Mouse (Mus musculus) gastrocnemius, adult 2 months (tissue): ENCODE measurements around the gene Efna5. TPM values are rescaled to one million over a fixed set of nuclear protein-coding genes. Genes with fewer than 3 reads are reported as not detected.

Experiments used
- DNase-seq: peaks from one replicate; pipeline ENCODE4 v3.0.0; 2022
- H3K27ac ChIP-seq: fragments of 200-600 bp; 2 replicates; pipeline ENCODE4 v1.8.1; 2022; ENCODE audit warnings: mild to moderate bottlenecking
- H3K4me3 ChIP-seq: fragments of 200-600 bp; 2 replicates; pipeline ENCODE4 v1.8.1; 2022; ENCODE audit warnings: mild to moderate bottlenecking, moderate library complexity
- CTCF ChIP-seq: fragments of 200-600 bp; IDR thresholded peaks from 2 replicates; pipeline ENCODE4 v1.8.1; 2022; ENCODE audit warnings: antibody characterized with exemption, mild to moderate bottlenecking, moderate library complexity
- intact Hi-C: fragments of 180-260 bp; cut with DNase I; formaldehyde crosslinking; loops from one replicate; pipeline ENCODE4 v1.15.1; 2025
- total RNA-seq, 2 experiments: library from RNA; stranded (reverse); gene quantifications; 2 replicates each; pipeline ENCODE4 v1.2.3; 2021

The Efna5 gene
- total RNA-seq, 2 experiments from 2014 or later: 0.13 to 0.86 TPM

DNA sequence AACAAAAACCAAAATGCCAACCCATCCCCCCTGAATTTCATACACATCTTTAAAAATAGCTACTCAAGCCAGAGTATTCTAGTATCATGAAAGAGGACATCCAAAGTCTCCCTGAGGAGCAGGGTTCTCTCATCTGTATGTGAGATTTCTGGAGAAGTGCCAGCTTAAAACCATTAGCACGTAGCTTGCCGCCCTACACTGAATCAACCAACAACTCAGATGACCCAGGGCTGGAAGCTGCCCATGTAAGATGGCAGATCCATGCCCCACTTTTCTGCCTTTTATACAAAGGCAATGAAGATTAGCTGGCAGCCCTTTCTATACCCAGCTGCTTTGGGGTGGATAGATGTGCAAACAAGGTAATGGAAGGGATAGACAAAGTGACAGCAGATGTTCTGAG, 216.4 kb downstream of the Efna5 start:
- intact Hi-C loops: no loop called here
- TF ChIP-seq CTCF: no peak
- Histone ChIP-seq H3K4me3 (no peak overlapping the region), H3K27ac (no peak overlapping the region)
- DNase-seq: no peak

DNA sequence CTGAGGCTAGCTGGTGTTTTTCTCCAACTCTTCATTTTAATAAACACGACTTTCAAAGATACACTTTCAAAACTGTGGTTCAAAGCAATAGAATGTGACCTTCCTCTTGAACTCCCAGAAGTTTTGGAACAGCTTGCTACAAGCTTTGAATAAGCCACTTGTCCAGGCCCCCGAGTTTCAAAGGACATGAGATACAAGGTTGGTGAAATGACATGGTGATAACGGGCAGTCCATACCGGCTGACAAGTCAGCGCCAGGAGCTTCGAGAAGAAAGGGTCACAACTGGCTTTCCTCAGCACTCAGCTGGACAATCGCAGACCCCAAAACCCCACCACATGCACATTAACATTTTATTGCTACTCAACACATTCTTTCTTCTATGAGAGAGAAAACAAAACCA, 219.3 kb downstream of the Efna5 start:
- Histone ChIP-seq H3K4me3 (no peak overlapping the region), H3K27ac (no peak overlapping the region)
- intact Hi-C loops: no loop called here
- DNase-seq: no peak
- no peak for TF ChIP-seq CTCF

DNA sequence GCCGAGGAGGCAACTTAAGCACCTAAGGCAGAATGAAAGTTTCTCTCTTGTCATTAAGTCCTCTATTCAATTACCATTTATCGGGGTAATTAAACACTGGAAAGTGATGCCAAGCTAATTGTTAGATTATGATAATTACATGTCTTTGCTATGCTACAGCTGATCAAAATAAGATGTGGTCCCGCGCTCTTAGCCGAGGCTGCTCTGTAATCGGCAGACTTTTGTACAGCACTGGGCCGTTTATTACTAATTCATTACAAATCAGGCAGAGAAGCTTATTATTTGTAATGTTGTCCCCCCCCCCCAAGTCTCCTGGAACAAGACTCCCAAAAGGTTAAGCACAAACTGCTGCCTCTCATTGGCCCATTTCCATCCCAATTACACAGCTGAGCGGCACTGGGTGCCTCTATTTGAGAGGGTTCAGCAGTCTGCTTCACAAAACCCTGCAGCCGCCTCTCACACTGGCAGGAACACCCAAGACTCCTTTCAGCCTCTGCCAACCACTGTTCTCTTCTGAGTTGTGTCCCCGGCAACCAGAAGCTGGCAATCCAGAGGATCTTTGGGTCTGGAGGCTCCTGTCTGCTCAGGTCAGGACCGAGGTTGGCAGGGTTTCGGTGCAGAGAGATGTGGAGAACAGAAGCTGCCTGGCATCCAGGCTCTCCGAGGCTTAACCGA, 221.5 kb downstream of the Efna5 start:
- Histone ChIP-seq H3K4me3 (no peak overlapping the region), H3K27ac (no peak overlapping the region)
- no peak for TF ChIP-seq CTCF
- DNase-seq: no peak
- intact Hi-C loops: no loop called here

DNA sequence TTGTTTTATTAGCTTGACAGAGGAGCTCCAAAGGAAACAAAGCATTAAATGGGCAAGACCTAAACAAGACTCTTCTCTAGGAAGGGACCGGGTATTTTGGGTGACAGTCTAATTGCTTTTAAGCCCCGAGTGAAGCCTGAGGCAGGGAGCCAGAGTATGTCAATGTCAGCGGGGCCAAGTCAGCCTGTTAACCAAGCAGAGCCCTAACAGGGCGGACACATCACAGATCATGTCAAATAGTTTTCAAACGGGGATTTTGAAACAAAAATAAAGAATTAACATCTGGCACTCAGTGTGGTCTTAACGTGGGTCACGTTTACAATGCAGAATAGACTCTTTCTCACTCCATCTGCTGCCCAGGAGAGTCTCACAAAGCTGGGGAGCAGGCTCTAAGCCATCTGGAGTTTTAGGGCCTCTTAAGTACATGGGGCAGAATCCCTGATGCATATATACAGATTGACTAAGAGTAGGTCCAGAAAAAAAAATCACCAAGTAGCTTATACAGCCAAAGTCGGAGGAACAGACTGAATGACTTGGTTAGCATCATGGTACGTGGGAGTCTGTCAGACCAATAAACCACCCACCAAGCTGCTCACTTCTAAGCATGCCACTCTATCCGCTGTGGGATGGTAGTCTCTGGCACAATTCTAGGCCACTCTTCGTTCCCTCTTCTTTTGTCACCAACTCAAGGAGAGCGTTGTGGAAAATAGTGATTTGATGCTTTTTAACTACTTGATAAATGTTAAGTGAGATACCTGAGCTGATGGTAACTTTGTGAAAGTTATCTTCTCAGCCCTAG, 223.1 kb downstream of the Efna5 start:
- Histone ChIP-seq H3K27ac (no peak overlapping the region), H3K4me3 (no peak overlapping the region)
- TF ChIP-seq CTCF: no peak
- DNase-seq: no peak
- intact Hi-C loops: no loop called here

DNA sequence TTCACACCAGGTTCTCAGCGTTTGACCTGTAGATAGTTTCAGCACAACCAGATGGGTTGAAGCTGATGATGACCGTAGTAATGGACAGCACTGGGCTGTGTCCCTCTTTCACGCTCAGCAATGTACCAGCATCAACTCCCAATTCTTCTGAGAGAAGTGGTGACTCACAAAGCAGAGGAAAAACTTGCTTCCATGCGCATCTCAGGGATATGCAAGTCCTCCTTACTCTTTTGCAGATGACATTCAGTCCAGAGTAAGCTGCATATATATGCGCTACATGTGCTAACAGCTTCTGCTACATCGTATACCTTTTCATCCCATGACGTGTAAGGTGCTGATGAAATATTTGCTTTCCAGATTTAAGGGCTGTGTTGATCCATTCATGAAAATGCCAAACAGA, 224.1 kb downstream of the Efna5 start:
- intact Hi-C loops: no loop called here
- DNase-seq: no peak
- no peak overlapping the region for H3K4me3 ChIP-seq
- TF ChIP-seq CTCF: no peak
- H3K27ac ChIP-seq: no peak overlapping the region

DNA sequence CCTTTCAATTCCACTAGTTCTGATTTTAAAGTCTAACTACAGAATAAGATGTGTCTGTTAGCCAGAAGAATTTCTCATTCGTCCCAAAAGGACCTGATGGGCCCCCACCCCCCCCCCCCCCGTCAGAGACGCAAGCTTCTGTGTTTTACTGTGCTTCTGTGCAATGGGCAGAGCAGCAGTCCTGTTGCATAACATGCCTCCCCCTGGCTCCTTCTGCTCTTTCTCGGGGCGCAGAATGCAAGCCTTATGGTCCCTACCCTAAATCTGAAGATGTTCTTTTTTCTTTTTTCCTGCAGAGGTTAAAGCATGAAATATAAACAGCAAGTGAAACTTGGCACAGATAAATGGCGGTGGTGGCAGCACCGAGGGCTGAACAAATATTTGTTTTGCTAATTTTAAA, 224.5 kb downstream of the Efna5 start:
- no peak for DNase-seq
- intact Hi-C loops: no loop called here
- Histone ChIP-seq H3K4me3 (no peak overlapping the region), H3K27ac (no peak overlapping the region)
- no peak for TF ChIP-seq CTCF

DNA sequence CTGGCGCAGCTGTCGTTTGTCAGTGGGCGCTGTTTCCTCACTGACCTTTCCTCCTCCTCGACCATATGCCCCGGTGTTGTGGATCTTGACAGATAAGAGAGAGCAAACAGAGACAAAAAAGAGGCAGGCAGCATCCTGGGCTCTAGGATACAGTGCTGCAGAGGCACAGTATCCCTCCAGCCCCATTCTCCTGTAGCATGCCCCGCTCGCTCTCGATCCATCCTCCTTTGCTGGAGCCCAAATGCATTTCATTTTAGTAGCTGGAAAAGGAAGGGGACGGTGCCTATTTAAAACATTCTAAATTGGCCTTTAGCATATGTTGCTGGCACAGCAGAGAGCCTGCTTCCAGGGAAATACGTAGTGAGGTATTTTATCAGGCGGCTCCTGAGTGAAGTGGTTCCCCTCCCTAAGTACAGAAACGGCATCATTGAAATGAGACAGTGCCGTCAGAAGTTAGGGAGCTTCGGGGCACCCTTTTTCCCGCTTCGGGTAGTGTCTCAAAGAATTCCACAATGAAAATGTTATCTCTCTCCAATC, 225.2 kb downstream of the Efna5 start:
- intact Hi-C loops: no loop called here
- no peak for TF ChIP-seq CTCF
- DNase-seq: no peak
- no peak overlapping the region for H3K27ac ChIP-seq
- H3K4me3 ChIP-seq: no peak overlapping the region

DNA sequence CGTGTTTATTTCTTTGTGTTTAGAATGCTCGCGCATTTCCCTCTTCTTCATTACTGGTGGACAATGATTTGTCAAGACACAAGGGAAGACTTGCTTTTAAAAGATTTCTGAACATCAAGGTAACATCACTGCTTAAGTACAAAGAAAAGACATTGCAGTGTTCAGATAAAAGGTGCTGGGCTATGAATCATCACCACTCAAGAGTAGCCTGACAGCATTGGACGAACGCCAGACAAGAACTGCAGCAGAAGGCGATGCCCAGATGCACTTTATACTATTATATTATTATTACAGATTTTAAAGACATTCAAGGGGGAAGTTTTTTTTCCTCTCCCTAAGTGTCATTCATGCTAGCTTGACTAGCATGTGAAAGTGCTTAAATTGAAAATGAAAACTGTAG, 228.7 kb downstream of the Efna5 start:
- intact Hi-C loops: no loop called here
- H3K27ac ChIP-seq: no peak overlapping the region
- H3K4me3 ChIP-seq: no peak overlapping the region
- TF ChIP-seq CTCF: no peak
- DNase-seq: no peak

DNA sequence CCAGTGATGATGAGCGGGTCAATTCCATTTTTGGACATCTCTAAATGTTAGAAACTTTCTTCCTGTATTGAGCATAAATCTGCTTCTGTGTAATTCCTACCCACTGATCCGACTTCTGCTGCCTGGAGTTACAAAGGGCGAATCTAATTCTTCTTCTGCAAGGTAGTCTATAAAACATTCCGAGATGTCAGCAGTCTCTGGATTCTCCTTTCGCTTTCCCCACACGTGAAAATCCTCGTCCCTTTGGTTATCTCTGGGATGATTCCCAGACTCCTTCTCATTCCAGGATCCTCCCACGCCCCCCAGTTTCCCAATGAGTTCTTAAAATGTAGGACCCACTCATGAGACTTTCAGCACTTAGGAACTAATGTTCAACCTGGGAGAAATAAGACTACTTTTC, 229.4 kb downstream of the Efna5 start:
- H3K27ac ChIP-seq: no peak overlapping the region
- intact Hi-C loops: no loop called here
- H3K4me3 ChIP-seq: no peak overlapping the region
- DNase-seq: no peak
- no peak for TF ChIP-seq CTCF

DNA sequence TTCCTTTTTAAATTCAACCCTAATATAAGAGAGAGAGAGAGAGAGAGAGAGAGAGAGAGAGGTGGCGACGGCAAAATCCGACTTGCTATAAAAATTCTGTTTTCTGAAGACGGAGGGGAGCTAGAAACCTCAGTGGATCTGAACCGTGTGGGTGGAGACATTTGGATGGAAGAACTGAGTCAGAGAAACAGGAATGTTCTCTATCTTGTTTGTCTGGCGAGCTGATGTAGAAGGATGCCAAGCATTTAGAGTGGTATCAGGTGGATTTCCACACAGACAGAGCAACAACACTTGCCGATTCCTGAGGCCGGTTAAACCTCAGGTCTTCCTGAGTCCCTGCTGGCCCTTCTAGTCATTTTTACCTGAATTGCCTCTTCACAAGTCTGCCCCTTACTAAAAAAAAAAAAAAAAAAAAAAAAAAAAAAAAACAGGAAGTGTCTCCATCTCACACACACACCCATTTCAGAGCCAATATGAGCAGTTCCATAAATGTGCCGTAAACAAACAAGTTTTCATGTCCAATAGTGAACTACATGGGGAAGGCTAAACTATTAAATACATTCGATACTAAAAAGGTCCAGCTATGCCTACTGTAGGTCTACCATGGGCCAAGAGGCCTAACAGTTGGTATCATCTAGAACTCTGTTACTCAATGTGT, 231.7 kb downstream of the Efna5 start:
- intact Hi-C loops: no loop called here
- DNase-seq: no peak
- H3K4me3 ChIP-seq: no peak overlapping the region
- no peak overlapping the region; the same call in 1 of the 2 replicates for H3K27ac ChIP-seq
- TF ChIP-seq CTCF: no peak

DNA sequence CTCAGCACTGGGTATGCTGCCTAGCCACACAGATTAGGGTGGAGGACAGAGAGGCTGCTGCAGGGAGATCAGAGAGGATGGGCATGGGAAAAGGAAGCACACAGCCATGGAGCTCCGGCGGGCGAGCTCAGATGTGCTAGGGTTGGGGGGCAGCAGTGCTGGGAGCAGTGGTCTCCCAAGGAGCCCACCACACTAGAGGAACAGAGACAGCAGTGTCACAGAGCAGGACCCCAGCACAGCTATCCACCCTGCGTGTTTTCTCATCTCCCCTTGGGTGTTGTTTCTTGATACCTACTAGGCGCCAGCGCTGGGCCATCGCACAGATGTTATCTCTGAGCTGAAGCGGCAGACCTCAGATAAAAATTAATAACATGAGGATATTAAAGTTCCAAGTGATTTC, 234.3 kb downstream of the Efna5 start:
- no peak overlapping the region for H3K27ac ChIP-seq
- no peak for TF ChIP-seq CTCF
- intact Hi-C loops: no loop called here
- no peak overlapping the region for H3K4me3 ChIP-seq
- no peak for DNase-seq

DNA sequence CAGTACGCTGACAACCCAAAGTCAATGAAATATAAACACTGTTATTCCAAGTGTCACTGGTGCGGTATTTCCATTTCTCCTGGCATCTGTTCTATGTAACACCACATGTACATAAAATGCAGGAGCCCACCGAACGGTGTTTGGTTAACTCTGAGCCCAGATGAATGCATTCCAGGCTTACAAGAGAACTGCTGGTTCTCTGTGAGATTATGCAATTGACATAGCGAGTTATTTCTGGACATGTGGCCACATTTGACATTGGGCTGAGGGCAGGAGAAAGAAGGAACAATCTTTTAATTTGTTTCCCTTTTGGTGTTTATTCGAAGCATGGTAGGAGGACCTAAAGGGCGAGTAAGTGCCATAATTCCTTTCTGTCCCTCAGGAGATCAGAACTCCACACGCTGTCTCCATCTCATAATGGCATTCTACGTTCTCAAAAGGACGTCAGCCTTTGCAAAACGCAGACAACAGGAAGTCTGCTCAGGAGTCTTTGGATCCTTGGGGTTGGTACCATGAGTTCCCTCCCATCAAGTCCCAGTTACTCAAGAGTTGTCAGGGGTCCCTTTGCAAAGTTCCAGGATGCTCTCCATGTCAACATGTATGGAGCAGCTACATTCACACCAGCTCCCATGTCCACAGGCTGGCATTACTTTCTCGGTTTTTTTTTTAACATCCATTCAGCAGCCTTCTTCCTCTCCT, 238.5 kb downstream of the Efna5 start:
- no peak for DNase-seq
- Histone ChIP-seq H3K27ac (no peak overlapping the region), H3K4me3 (no peak overlapping the region)
- TF ChIP-seq CTCF: no peak
- intact Hi-C loops: no loop called here

DNA sequence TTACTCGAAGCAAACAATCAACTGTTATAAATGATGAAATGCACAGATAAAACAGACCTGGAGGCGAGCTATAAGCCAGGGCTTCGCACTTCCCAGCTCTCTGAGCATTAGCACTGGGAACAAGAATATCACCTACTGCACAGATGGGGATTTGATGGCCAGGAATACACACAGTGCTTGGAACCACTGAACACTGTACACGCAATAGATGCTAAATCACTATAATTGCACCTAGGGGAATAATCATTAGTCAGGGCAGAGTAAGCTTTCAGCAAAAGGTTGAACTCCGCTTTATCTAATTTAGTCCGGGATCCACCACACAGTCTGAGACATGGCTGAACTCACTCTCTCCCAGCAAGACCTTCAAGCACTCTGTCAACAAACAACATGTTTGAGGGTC, 240.5 kb downstream of the Efna5 start:
- H3K27ac ChIP-seq: no peak overlapping the region
- intact Hi-C loops: no loop called here
- DNase-seq: no peak
- H3K4me3 ChIP-seq: no peak overlapping the region
- no peak for TF ChIP-seq CTCF
